Mouse (Mus musculus): ENCODE data around the gene Grk3. TPM values are rescaled to one million over a fixed set of nuclear protein-coding genes. Genes with fewer than 3 reads are reported as not detected.
A peak's percentile ranks its signal among the peaks of the same experiment; 100 is the strongest.

Gene Grk3
- polyA plus RNA-seq, 1 experiment from 2014 or later = 20.6 TPM

GRCm38 (mm10) chr5:113031201-113031754, 15.7 kb upstream of the Grk3 start:
- Histone ChIP-seq H3K27ac (no peak overlapping the region), H3K9ac (no peak overlapping the region), H3K4me1 (peaks cover 30% of the 10 kb centered on the region), H3K27me3 (no peaks in the 10 kb centered on the region), H3K9me3 (no peaks in the 10 kb centered on the region), H3K36me3 (no peaks in the 10 kb centered on the region), H3K4me2 (no peak overlapping the region), H3K4me3 (no peak overlapping the region)
- ATAC-seq (ENCODE audit: borderline replicate concordance, extremely low read depth, low FRiP score, low TSS enrichment) = no peak
- WGBS = 66% methylated on average over 15 of the region's 15 CpGs

GRCm38 (mm10) chr5:113030082-113030481, 14.5 kb upstream of the Grk3 start:
- Histone ChIP-seq H3K4me1 (peaks cover 24% of the 10 kb centered on the region), H3K27ac (no peak overlapping the region; the same call in 1 of the 2 replicates), H3K4me2 (no peak overlapping the region), H3K9me3 (no peaks in the 10 kb centered on the region), H3K4me3 (no peak overlapping the region), H3K27me3 (no peaks in the 10 kb centered on the region), H3K36me3 (no peaks in the 10 kb centered on the region), H3K9ac (no peak overlapping the region)
- ATAC-seq (ENCODE audit: borderline replicate concordance, extremely low read depth, low FRiP score, low TSS enrichment) = no peak
- WGBS = 49% methylated on average over 3 of the region's 3 CpGs

GRCm38 (mm10) chr5:113026706-113027105, 11.1 kb upstream of the Grk3 start:
- Histone ChIP-seq H3K9ac (no peak overlapping the region), H3K4me1 (peaks cover 23% of the 10 kb centered on the region), H3K9me3 (no peaks in the 10 kb centered on the region), H3K36me3 (no peaks in the 10 kb centered on the region), H3K27ac (no peak overlapping the region), H3K27me3 (no peaks in the 10 kb centered on the region), H3K4me3 (no peak overlapping the region), H3K4me2 (no peak overlapping the region)
- 51% methylated on average over 5 of the region's 5 CpGs for whole genome bisulfite sequencing
- no peak for ATAC-seq (ENCODE audit: borderline replicate concordance, extremely low read depth, low FRiP score, low TSS enrichment)

GRCm38 (mm10) chr5:113024154-113024764, 8.7 kb upstream of the Grk3 start:
- peak overlapping the region; percentile 14; the same call in 1 of the 2 replicates for H3K9ac ChIP-seq
- H3K27me3 ChIP-seq = no peaks in the 10 kb centered on the region
- ATAC-seq (ENCODE audit: borderline replicate concordance, extremely low read depth, low FRiP score, low TSS enrichment) = peak; percentile 84
- H3K27ac ChIP-seq = peak overlapping the region; percentile 65
- H3K9me3 ChIP-seq = no peaks in the 10 kb centered on the region
- H3K4me3 ChIP-seq = peak overlapping the region; percentile 11
- peak overlapping the region; percentile 52 for H3K4me2 ChIP-seq
- 7% methylated on average over 18 of the region's 18 CpGs for WGBS
- H3K36me3 ChIP-seq = no peaks in the 10 kb centered on the region
- peaks cover 23% of the 10 kb centered on the region for H3K4me1 ChIP-seq

GRCm38 (mm10) chr5:113018190-113018589, 2.6 kb upstream of the Grk3 start:
- Histone ChIP-seq H3K9me3 (no peaks in the 10 kb centered on the region), H3K27ac (no peak overlapping the region), H3K9ac (no peak overlapping the region), H3K4me3 (no peak overlapping the region), H3K4me1 (peaks cover 19% of the 10 kb centered on the region), H3K36me3 (no peaks in the 10 kb centered on the region), H3K27me3 (no peaks in the 10 kb centered on the region), H3K4me2 (no peak overlapping the region)
- WGBS = 59% methylated on average over 8 of the region's 8 CpGs
- no peak for ATAC-seq (ENCODE audit: borderline replicate concordance, extremely low read depth, low FRiP score, low TSS enrichment)

GRCm38 (mm10) chr5:113017004-113017403, 1.4 kb upstream of the Grk3 start:
- Histone ChIP-seq H3K27ac (no peak overlapping the region), H3K4me1 (peaks cover 19% of the 10 kb centered on the region), H3K27me3 (no peaks in the 10 kb centered on the region), H3K9ac (no peak overlapping the region), H3K4me3 (no peak overlapping the region), H3K9me3 (no peaks in the 10 kb centered on the region), H3K36me3 (no peaks in the 10 kb centered on the region), H3K4me2 (no peak overlapping the region)
- 81% methylated on average over 1 of the region's 1 CpGs for WGBS
- ATAC-seq (ENCODE audit: borderline replicate concordance, extremely low read depth, low FRiP score, low TSS enrichment) = no peak

- Histone ChIP-seq H3K36me3 (no peaks in the 10 kb centered on the region), H3K4me1 (peaks cover 21% of the 10 kb centered on the region), H3K27ac (peak overlapping the region; percentile 86), H3K27me3 (no peaks in the 10 kb centered on the region), H3K4me2 (peak overlapping the region; percentile 56), H3K4me3 (peak overlapping the region; percentile 62), H3K9me3 (no peaks in the 10 kb centered on the region), H3K9ac (peak overlapping the region; percentile 65)
- WGBS = under 1% methylated on average over 14 of the region's 14 CpGs
- ATAC-seq (ENCODE audit: borderline replicate concordance, extremely low read depth, low FRiP score, low TSS enrichment) = peak; percentile 24; the same call in 1 of the 2 replicates
Observed at GRCm38 (mm10) chr5:113014808-113015235, 769 bp downstream of the Grk3 start.

GRCm38 (mm10) chr5:113014111-113014807, 1.3 kb downstream of the Grk3 start:
- H3K9ac ChIP-seq = peak overlapping the region; percentile 65
- H3K4me2 ChIP-seq = peak overlapping the region; percentile 56
- peak overlapping the region; percentile 62 for H3K4me3 ChIP-seq
- WGBS = 23% methylated on average over 16 of the region's 16 CpGs
- no peaks in the 10 kb centered on the region for H3K27me3 ChIP-seq
- H3K4me1 ChIP-seq = peaks cover 24% of the 10 kb centered on the region
- ATAC-seq (ENCODE audit: borderline replicate concordance, extremely low read depth, low FRiP score, low TSS enrichment) = 0 out of 2 replicates have a peak, but pooled peaks have one; percentile 8
- peak overlapping the region; percentile 86 for H3K27ac ChIP-seq
- no peaks in the 10 kb centered on the region for H3K36me3 ChIP-seq
- H3K9me3 ChIP-seq = no peaks in the 10 kb centered on the region

- 84% methylated on average over 10 of the region's 10 CpGs for WGBS
- H3K36me3 ChIP-seq = no peaks in the 10 kb centered on the region
- H3K4me3 ChIP-seq = no peak overlapping the region
- H3K27ac ChIP-seq = no peak overlapping the region
- no peak for ATAC-seq (ENCODE audit: borderline replicate concordance, extremely low read depth, low FRiP score, low TSS enrichment)
- H3K27me3 ChIP-seq = no peaks in the 10 kb centered on the region
- peaks cover 27% of the 10 kb centered on the region for H3K4me1 ChIP-seq
- H3K4me2 ChIP-seq = no peak overlapping the region
- no peak overlapping the region for H3K9ac ChIP-seq
- H3K9me3 ChIP-seq = no peaks in the 10 kb centered on the region
Observed at GRCm38 (mm10) chr5:113011926-113012325, 3.7 kb downstream of the Grk3 start.

- H3K4me2 ChIP-seq = no peak overlapping the region
- H3K27ac ChIP-seq = no peak overlapping the region
- no peak overlapping the region for H3K9ac ChIP-seq
- H3K27me3 ChIP-seq = no peaks in the 10 kb centered on the region
- ATAC-seq (ENCODE audit: borderline replicate concordance, extremely low read depth, low FRiP score, low TSS enrichment) = no peak
- peaks cover 16% of the 10 kb centered on the region for H3K4me1 ChIP-seq
- no peak overlapping the region for H3K4me3 ChIP-seq
- WGBS = 61% methylated on average over 8 of the region's 8 CpGs
- no peaks in the 10 kb centered on the region for H3K9me3 ChIP-seq
- no peaks in the 10 kb centered on the region for H3K36me3 ChIP-seq
Observed at GRCm38 (mm10) chr5:113009183-113009820, 6.3 kb downstream of the Grk3 start.

- ATAC-seq (ENCODE audit: borderline replicate concordance, extremely low read depth, low FRiP score, low TSS enrichment) = no peak
- H3K4me2 ChIP-seq = no peak overlapping the region
- H3K9ac ChIP-seq = no peak overlapping the region
- H3K36me3 ChIP-seq = no peaks in the 10 kb centered on the region
- H3K27ac ChIP-seq = no peak overlapping the region
- no peaks in the 10 kb centered on the region for H3K9me3 ChIP-seq
- no peaks in the 10 kb centered on the region for H3K27me3 ChIP-seq
- H3K4me1 ChIP-seq = peaks cover 9% of the 10 kb centered on the region; the same call in 1 of the 2 replicates
- no peak overlapping the region for H3K4me3 ChIP-seq
- WGBS = 80% methylated on average over 2 of the region's 2 CpGs
Observed at GRCm38 (mm10) chr5:113008496-113008895, 7.1 kb downstream of the Grk3 start.

GRCm38 (mm10) chr5:113006997-113007396, 8.6 kb downstream of the Grk3 start:
- Histone ChIP-seq H3K36me3 (no peaks in the 10 kb centered on the region), H3K4me1 (peaks cover 8% of the 10 kb centered on the region; the same call in 1 of the 2 replicates), H3K4me3 (no peak overlapping the region), H3K4me2 (no peak overlapping the region), H3K9ac (no peak overlapping the region), H3K27me3 (no peaks in the 10 kb centered on the region), H3K27ac (no peak overlapping the region), H3K9me3 (no peaks in the 10 kb centered on the region)
- no peak for ATAC-seq (ENCODE audit: borderline replicate concordance, extremely low read depth, low FRiP score, low TSS enrichment)
- WGBS = 88% methylated on average over 7 of the region's 7 CpGs
